Mouse (Mus musculus): ENCODE data around the gene Cldn22. TPM values are rescaled to one million over a fixed set of nuclear protein-coding genes. Genes with fewer than 3 reads are reported as not detected.

Gene Cldn22
- polyA plus RNA-seq, 1 experiment = 1.6 TPM

- TF ChIP-seq CTCF (IDR thresholded peaks at IDR 0.05; ENCODE audit: insufficient read depth, low read length) (peak; percentile 48), POLR2A (IDR thresholded peaks at IDR 0.05; ENCODE audit: borderline replicate concordance, extremely low read depth, low read depth, low read length) (no peak)
- Histone ChIP-seq H3K4me1 (ENCODE audit: control insufficient read depth, insufficient read depth, low read length) (peaks cover 2% of the 10 kb centered on the region; the same call in 1 of the 2 replicates), H3K4me3 (replicated peaks; ENCODE audit: extremely low read depth, low read depth, low read length) (no peak overlapping the region)
- DNase-seq = no peak
- 83% methylated on average over 8 of the region's 8 CpGs for WGBS
These were observed 25.6 kb downstream of the Cldn22 start for GRCm38 (mm10) chr8:47849842-47850241.

- TF ChIP-seq CTCF (IDR thresholded peaks at IDR 0.05; ENCODE audit: insufficient read depth, low read length) = no peak
- TF ChIP-seq POLR2A (IDR thresholded peaks at IDR 0.05; ENCODE audit: borderline replicate concordance, extremely low read depth, low read depth, low read length) = no peak
- H3K4me3 ChIP-seq (replicated peaks; ENCODE audit: extremely low read depth, low read depth, low read length) = peak overlapping the region; percentile 39
- DNase-seq = peak; percentile 17
- peaks cover 2% of the 10 kb centered on the region; the same call in 1 of the 2 replicates for H3K4me1 ChIP-seq (ENCODE audit: control insufficient read depth, insufficient read depth, low read length)
- 54% methylated on average over 12 of the region's 12 CpGs for whole genome bisulfite sequencing
These were observed 27.7 kb downstream of the Cldn22 start for GRCm38 (mm10) chr8:47851824-47852502.

- no peak for TF ChIP-seq CTCF (IDR thresholded peaks at IDR 0.05; ENCODE audit: insufficient read depth, low read length)
- TF ChIP-seq POLR2A (IDR thresholded peaks at IDR 0.05; ENCODE audit: borderline replicate concordance, extremely low read depth, low read depth, low read length) = no peak
- 77% methylated on average over 5 of the region's 5 CpGs for WGBS
- Histone ChIP-seq H3K4me1 (ENCODE audit: control insufficient read depth, insufficient read depth, low read length) (peaks cover 2% of the 10 kb centered on the region; the same call in 1 of the 2 replicates), H3K4me3 (replicated peaks; ENCODE audit: extremely low read depth, low read depth, low read length) (no peak overlapping the region)
- DNase-seq = no peak
These were observed 28.5 kb downstream of the Cldn22 start for GRCm38 (mm10) chr8:47852737-47853136.

- Histone ChIP-seq H3K4me3 (replicated peaks; ENCODE audit: extremely low read depth, low read depth, low read length) (no peak overlapping the region), H3K4me1 (ENCODE audit: control insufficient read depth, insufficient read depth, low read length) (peaks cover 2% of the 10 kb centered on the region; the same call in 1 of the 2 replicates)
- DNase-seq = no peak
- TF ChIP-seq CTCF (IDR thresholded peaks at IDR 0.05; ENCODE audit: insufficient read depth, low read length) (no peak), POLR2A (IDR thresholded peaks at IDR 0.05; ENCODE audit: borderline replicate concordance, extremely low read depth, low read depth, low read length) (no peak)
- 85% methylated on average over 5 of the region's 5 CpGs for WGBS
These were observed 29.1 kb downstream of the Cldn22 start for GRCm38 (mm10) chr8:47853356-47853755.

GRCm38 (mm10) chr8:47859259-47859658 is 35.0 kb downstream of the Cldn22 start:
- no peak for DNase-seq
- no peaks in the 10 kb centered on the region for H3K4me1 ChIP-seq (ENCODE audit: control insufficient read depth, insufficient read depth, low read length)
- no peak for TF ChIP-seq CTCF (IDR thresholded peaks at IDR 0.05; ENCODE audit: insufficient read depth, low read length)
- no peak for TF ChIP-seq POLR2A (IDR thresholded peaks at IDR 0.05; ENCODE audit: borderline replicate concordance, extremely low read depth, low read depth, low read length)
- H3K4me3 ChIP-seq (replicated peaks; ENCODE audit: extremely low read depth, low read depth, low read length) = no peak overlapping the region
- 93% methylated on average over 12 of the region's 12 CpGs for WGBS

GRCm38 (mm10) chr8:47866568-47866967 is 42.3 kb downstream of the Cldn22 start:
- no peak overlapping the region for H3K4me3 ChIP-seq (replicated peaks; ENCODE audit: extremely low read depth, low read depth, low read length)
- no peak for DNase-seq
- 82% methylated on average over 8 of the region's 8 CpGs for WGBS
- TF ChIP-seq CTCF (IDR thresholded peaks at IDR 0.05; ENCODE audit: insufficient read depth, low read length) (no peak), POLR2A (IDR thresholded peaks at IDR 0.05; ENCODE audit: borderline replicate concordance, extremely low read depth, low read depth, low read length) (no peak)
- H3K4me1 ChIP-seq (ENCODE audit: control insufficient read depth, insufficient read depth, low read length) = no peaks in the 10 kb centered on the region

GRCm38 (mm10) chr8:47867067-47867466 is 42.8 kb downstream of the Cldn22 start:
- Histone ChIP-seq H3K4me1 (ENCODE audit: control insufficient read depth, insufficient read depth, low read length) (no peaks in the 10 kb centered on the region), H3K4me3 (replicated peaks; ENCODE audit: extremely low read depth, low read depth, low read length) (no peak overlapping the region)
- peak; percentile 83 for DNase-seq
- 23% methylated on average over 8 of the region's 8 CpGs for WGBS
- TF ChIP-seq POLR2A (IDR thresholded peaks at IDR 0.05; ENCODE audit: borderline replicate concordance, extremely low read depth, low read depth, low read length) = no peak
- TF ChIP-seq CTCF (IDR thresholded peaks at IDR 0.05; ENCODE audit: insufficient read depth, low read length) = peak; percentile 94

- no peak overlapping the region for H3K4me3 ChIP-seq (replicated peaks; ENCODE audit: extremely low read depth, low read depth, low read length)
- 49% methylated on average over 13 of the region's 13 CpGs for WGBS
- DNase-seq = peak; percentile 32
- TF ChIP-seq POLR2A (IDR thresholded peaks at IDR 0.05; ENCODE audit: borderline replicate concordance, extremely low read depth, low read depth, low read length) (no peak), CTCF (IDR thresholded peaks at IDR 0.05; ENCODE audit: insufficient read depth, low read length) (peak; percentile 89)
- H3K4me1 ChIP-seq (ENCODE audit: control insufficient read depth, insufficient read depth, low read length) = no peaks in the 10 kb centered on the region
These were observed 48.3 kb downstream of the Cldn22 start for GRCm38 (mm10) chr8:47872361-47873107.

GRCm38 (mm10) chr8:47874497-47875178 is 50.4 kb downstream of the Cldn22 start:
- Histone ChIP-seq H3K4me1 (ENCODE audit: control insufficient read depth, insufficient read depth, low read length) (no peaks in the 10 kb centered on the region), H3K4me3 (replicated peaks; ENCODE audit: extremely low read depth, low read depth, low read length) (no peak overlapping the region)
- 56% methylated on average over 13 of the region's 13 CpGs for WGBS
- TF ChIP-seq POLR2A (IDR thresholded peaks at IDR 0.05; ENCODE audit: borderline replicate concordance, extremely low read depth, low read depth, low read length) = no peak
- no peak for TF ChIP-seq CTCF (IDR thresholded peaks at IDR 0.05; ENCODE audit: insufficient read depth, low read length)
- DNase-seq = no peak

Other genes starting within 250 kb of the Cldn22 start
- gene Ing2, start 148.9 kb upstream of the Cldn22 start, polyA plus RNA-seq (2012; rRNA removed) = 2.1 and 6.4 TPM in 2 replicates
- 9.6 and 16.3 TPM in 2 replicates for gene Cdkn2aip, start 110.5 kb upstream of the Cldn22 start, polyA plus RNA-seq (2012; rRNA removed)
- gene Cldn24, start 2.3 kb upstream of the Cldn22 start, polyA plus RNA-seq (2012; rRNA removed) = not detected in 2 replicates
- gene Wwc2, start 166.4 kb downstream of the Cldn22 start, polyA plus RNA-seq (2012; rRNA removed) = 24.7 and 25.5 TPM in 2 replicates